Mouse (Mus musculus) bone marrow, adult 2 months (tissue): ENCODE results near the gene Cox15. TPM values are rescaled to one million over a fixed set of nuclear protein-coding genes. Genes with fewer than 3 reads are reported as not detected.

Experiments
- H3K27ac ChIP-seq: fragments of 200-500 bp; 2 replicates; pipeline ENCODE4 v1.5.1; 2012; ENCODE audit warnings: low read depth, mild to moderate bottlenecking, control low read depth, inconsistent platforms, low read length; ENCODE audit not compliant: control insufficient read depth, poor library complexity, insufficient read depth
- H3K4me1 ChIP-seq: fragments of 200-500 bp; 2 replicates; pipeline ENCODE4 v1.6.1; 2011; ENCODE audit warnings: low read length; ENCODE audit not compliant: control insufficient read depth, insufficient read depth
- H3K4me3 ChIP-seq: fragments of 200-500 bp; replicated peaks from 2 replicates; pipeline ENCODE3; 2011; ENCODE audit warnings: mild to moderate bottlenecking, low read depth, low read length, control low read depth; ENCODE audit not compliant: control insufficient read depth
- CTCF ChIP-seq: fragments of 200-500 bp; IDR thresholded peaks from 2 replicates; pipeline ENCODE4 v1.5.1; 2011; ENCODE audit warnings: low read length, control low read depth; ENCODE audit not compliant: control insufficient read depth, insufficient read depth
- POLR2A ChIP-seq: fragments of 200-500 bp; IDR thresholded peaks from 2 replicates; pipeline ENCODE4 v1.6.1; 2011; ENCODE audit warnings: low read depth, mild to moderate bottlenecking, control low read depth, low read length, borderline replicate concordance; ENCODE audit not compliant: control insufficient read depth
- WGBS: fragments of 180-500 bp; shearing (Covaris S2); methylation state at CpG from one replicate; pipeline ENCODE4 v1.1.7; 2018; 5-methylcytosine and 5-hydroxymethylcytosine counted together
- polyA plus RNA-seq: library from polyadenylated mRNA; stranded (reverse); fragments of >200 nt; gene quantifications from 2 replicates; pipeline ENCODE4 v1.2.4, GENCODE M21; 2011; ENCODE audit warnings: low replicate concordance; ENCODE audit not compliant: missing spikeins, insufficient read depth, insufficient read length

The Cox15 gene
- polyA plus RNA-seq, 1 experiment = 12.4 TPM

- WGBS = 73% methylated on average over 8 of the region's 8 CpGs
- H3K27ac ChIP-seq = no peak overlapping the region
- TF ChIP-seq POLR2A (no peak), CTCF (no peak)
- H3K4me3 ChIP-seq = no peak overlapping the region
- H3K4me1 ChIP-seq = peaks cover 2% of the 10 kb centered on the region; the same call in 1 of the 2 replicates
These were observed 22.8 kb downstream of the Cox15 start for GRCm38 (mm10) chr19:43730037-43730428.

- Histone ChIP-seq H3K27ac (no peak overlapping the region), H3K4me3 (no peak overlapping the region), H3K4me1 (peaks cover 2% of the 10 kb centered on the region; the same call in 1 of the 2 replicates)
- WGBS = 90% methylated on average over 22 of the region's 22 CpGs
- TF ChIP-seq CTCF (no peak), POLR2A (no peak)
These were observed 23.3 kb downstream of the Cox15 start for GRCm38 (mm10) chr19:43729296-43730036.

GRCm38 (mm10) chr19:43726510-43727146 is 26.2 kb downstream of the Cox15 start:
- 65% methylated on average over 15 of the region's 15 CpGs for WGBS
- no peak overlapping the region for H3K27ac ChIP-seq
- H3K4me1 ChIP-seq = peaks cover 2% of the 10 kb centered on the region; the same call in 1 of the 2 replicates
- TF ChIP-seq CTCF (no peak), POLR2A (no peak)
- H3K4me3 ChIP-seq = no peak overlapping the region

- TF ChIP-seq POLR2A = no peak
- H3K27ac ChIP-seq = no peak overlapping the region
- H3K4me1 ChIP-seq = peaks cover 2% of the 10 kb centered on the region; the same call in 1 of the 2 replicates
- no peak overlapping the region for H3K4me3 ChIP-seq
- 92% methylated on average over 7 of the region's 7 CpGs for WGBS
These were observed 28.0 kb downstream of the Cox15 start for GRCm38 (mm10) chr19:43724821-43725220.

- TF ChIP-seq CTCF (no peak), POLR2A (no peak)
- Histone ChIP-seq H3K4me3 (no peak overlapping the region), H3K4me1 (peaks cover 2% of the 10 kb centered on the region; the same call in 1 of the 2 replicates), H3K27ac (no peak overlapping the region)
- 91% methylated on average over 20 of the region's 20 CpGs for WGBS
These were observed 28.6 kb downstream of the Cox15 start for GRCm38 (mm10) chr19:43724194-43724593.

GRCm38 (mm10) chr19:43723501-43723900 is 29.3 kb downstream of the Cox15 start:
- WGBS = 85% methylated on average over 10 of the region's 10 CpGs
- no peak overlapping the region for H3K27ac ChIP-seq
- peaks cover 2% of the 10 kb centered on the region; the same call in 1 of the 2 replicates for H3K4me1 ChIP-seq
- TF ChIP-seq CTCF (no peak), POLR2A (no peak)
- H3K4me3 ChIP-seq = no peak overlapping the region

- TF ChIP-seq POLR2A = no peak
- TF ChIP-seq CTCF = no peak
- WGBS = 39% methylated on average over 8 of the region's 8 CpGs
- peaks cover 2% of the 10 kb centered on the region; the same call in 1 of the 2 replicates for H3K4me1 ChIP-seq
- H3K4me3 ChIP-seq = no peak overlapping the region
- no peak overlapping the region; the same call in 1 of the 2 replicates for H3K27ac ChIP-seq
These were observed 29.9 kb downstream of the Cox15 start for GRCm38 (mm10) chr19:43722891-43723290.

GRCm38 (mm10) chr19:43720061-43720460 is 32.7 kb downstream of the Cox15 start:
- Histone ChIP-seq H3K4me3 (no peak overlapping the region), H3K27ac (no peak overlapping the region), H3K4me1 (no peaks in the 10 kb centered on the region)
- 93% methylated on average over 11 of the region's 11 CpGs for WGBS
- no peak for TF ChIP-seq CTCF
- no peak for TF ChIP-seq POLR2A
